Mouse (Mus musculus): ENCODE measurements around the gene Haus3. TPM values are rescaled to one million over a fixed set of nuclear protein-coding genes. Genes with fewer than 3 reads are reported as not detected.

Gene Haus3
- polyA plus RNA-seq, 1 experiment from 2014 or later = 29.8 TPM

GRCm38 (mm10) chr5:34139751-34140150 lies 29.6 kb downstream of the Haus3 start:
- 4% methylated on average over 1 of the region's 1 CpGs for WGBS
- Histone ChIP-seq H3K9ac (replicated peaks; ENCODE audit: low read depth, low read length) (no peak overlapping the region), H3K9me3 (ENCODE audit: control insufficient read depth, low read depth, low read length) (no peaks in the 10 kb centered on the region), H3K27me3 (ENCODE audit: control insufficient read depth, insufficient read depth, low read length) (no peaks in the 10 kb centered on the region), H3K4me3 (ENCODE audit: low read depth, low read length) (no peak overlapping the region), H3K4me2 (replicated peaks; ENCODE audit: low read depth, low read length) (no peak overlapping the region), H3K4me1 (ENCODE audit: control insufficient read depth, insufficient read depth, low read length) (no peaks in the 10 kb centered on the region), H3K27ac (ENCODE audit: low read length) (no peak overlapping the region), H3K36me3 (ENCODE audit: control insufficient read depth, insufficient read depth, low read length) (no peaks in the 10 kb centered on the region)
- ATAC-seq (ENCODE audit: insufficient number of reproducible peaks, insufficient read depth, low FRiP score, low read depth) = no peak

DNA sequence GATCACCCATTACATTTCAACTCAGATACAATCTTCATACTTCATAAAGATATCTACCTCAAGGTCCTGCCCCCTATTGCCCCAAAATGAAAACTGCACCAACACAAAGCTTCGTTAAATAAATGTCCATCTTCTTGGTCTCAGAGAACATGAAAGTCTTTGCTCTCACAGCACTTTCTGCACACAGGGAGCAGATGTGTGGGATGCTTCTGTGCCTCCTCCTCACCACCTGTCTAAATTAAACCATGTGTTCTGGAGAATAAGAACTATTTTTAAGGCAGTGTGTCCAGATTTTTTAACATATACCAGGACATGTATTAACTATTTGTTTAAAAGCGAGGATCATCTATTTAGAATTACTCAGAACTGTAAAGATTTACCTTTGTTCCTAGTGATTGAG lies 36.6 kb downstream of the Haus3 start:
- Histone ChIP-seq H3K36me3 (ENCODE audit: control insufficient read depth, insufficient read depth, low read length) (no peaks in the 10 kb centered on the region), H3K4me2 (replicated peaks; ENCODE audit: low read depth, low read length) (no peak overlapping the region), H3K9me3 (ENCODE audit: control insufficient read depth, low read depth, low read length) (no peaks in the 10 kb centered on the region), H3K4me1 (ENCODE audit: control insufficient read depth, insufficient read depth, low read length) (no peaks in the 10 kb centered on the region), H3K9ac (replicated peaks; ENCODE audit: low read depth, low read length) (no peak overlapping the region), H3K4me3 (ENCODE audit: low read depth, low read length) (no peak overlapping the region), H3K27ac (ENCODE audit: low read length) (no peak overlapping the region), H3K27me3 (ENCODE audit: control insufficient read depth, insufficient read depth, low read length) (no peaks in the 10 kb centered on the region)
- WGBS = 68% methylated on average over 2 of the region's 2 CpGs
- ATAC-seq (ENCODE audit: insufficient number of reproducible peaks, insufficient read depth, low FRiP score, low read depth) = no peak

- no peak for ATAC-seq (ENCODE audit: insufficient number of reproducible peaks, insufficient read depth, low FRiP score, low read depth)
- no peak overlapping the region for H3K9ac ChIP-seq (replicated peaks; ENCODE audit: low read depth, low read length)
- no peak overlapping the region for H3K4me2 ChIP-seq (replicated peaks; ENCODE audit: low read depth, low read length)
- H3K27me3 ChIP-seq (ENCODE audit: control insufficient read depth, insufficient read depth, low read length) = no peaks in the 10 kb centered on the region
- H3K27ac ChIP-seq (ENCODE audit: low read length) = no peak overlapping the region
- no peaks in the 10 kb centered on the region for H3K9me3 ChIP-seq (ENCODE audit: control insufficient read depth, low read depth, low read length)
- no peaks in the 10 kb centered on the region for H3K4me1 ChIP-seq (ENCODE audit: control insufficient read depth, insufficient read depth, low read length)
- no peak overlapping the region for H3K4me3 ChIP-seq (ENCODE audit: low read depth, low read length)
- WGBS = 10% methylated on average over 1 of the region's 1 CpGs
- H3K36me3 ChIP-seq (ENCODE audit: control insufficient read depth, insufficient read depth, low read length) = no peaks in the 10 kb centered on the region
Observed at GRCm38 (mm10) chr5:34124131-34124530, 45.2 kb downstream of the Haus3 start.

DNA sequence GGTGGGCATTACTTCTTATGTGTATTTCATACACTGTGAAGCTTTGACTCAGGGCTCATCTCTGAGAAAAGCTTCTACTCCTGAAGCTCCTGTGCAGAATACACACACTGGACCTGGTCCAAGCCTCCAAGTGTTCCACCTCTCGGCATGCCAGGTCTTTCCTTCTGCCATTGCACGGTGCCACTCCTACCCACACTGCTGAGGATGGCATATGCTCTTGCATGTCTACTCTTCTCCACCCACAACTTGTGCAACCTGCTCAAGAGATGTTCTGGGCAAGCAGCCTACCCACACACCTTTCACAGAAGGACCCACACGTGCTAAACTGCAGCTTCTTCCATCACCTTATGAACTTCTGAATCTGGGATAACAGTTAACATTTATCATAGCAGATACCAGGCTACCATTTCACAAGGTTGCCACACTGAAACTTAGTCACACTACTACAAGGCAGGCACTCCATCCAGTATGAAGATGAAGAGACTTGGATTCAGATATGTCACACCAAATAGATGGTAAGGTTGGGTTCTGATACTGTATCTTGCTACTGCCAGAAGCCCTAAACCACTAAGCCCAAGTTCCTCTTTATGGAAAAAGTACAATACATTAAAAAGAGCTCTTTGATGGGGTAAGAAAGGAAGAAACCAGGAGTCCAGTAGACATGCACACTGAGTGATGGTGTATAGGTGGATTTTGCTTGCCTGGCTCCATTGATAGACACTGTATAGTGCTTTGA lies 50.0 kb downstream of the Haus3 start:
- no peaks in the 10 kb centered on the region for H3K9me3 ChIP-seq (ENCODE audit: control insufficient read depth, low read depth, low read length)
- H3K4me1 ChIP-seq (ENCODE audit: control insufficient read depth, insufficient read depth, low read length) = no peaks in the 10 kb centered on the region
- 82% methylated on average over 3 of the region's 3 CpGs for WGBS
- H3K4me3 ChIP-seq (ENCODE audit: low read depth, low read length) = no peak overlapping the region
- no peaks in the 10 kb centered on the region for H3K36me3 ChIP-seq (ENCODE audit: control insufficient read depth, insufficient read depth, low read length)
- no peaks in the 10 kb centered on the region for H3K27me3 ChIP-seq (ENCODE audit: control insufficient read depth, insufficient read depth, low read length)
- no peak overlapping the region for H3K27ac ChIP-seq (ENCODE audit: low read length)
- ATAC-seq (ENCODE audit: insufficient number of reproducible peaks, insufficient read depth, low FRiP score, low read depth) = no peak
- no peak overlapping the region for H3K9ac ChIP-seq (replicated peaks; ENCODE audit: low read depth, low read length)
- H3K4me2 ChIP-seq (replicated peaks; ENCODE audit: low read depth, low read length) = no peak overlapping the region

GRCm38 (mm10) chr5:34105681-34106080 lies 63.6 kb downstream of the Haus3 start:
- no peaks in the 10 kb centered on the region for H3K27me3 ChIP-seq (ENCODE audit: control insufficient read depth, insufficient read depth, low read length)
- no peak overlapping the region for H3K9ac ChIP-seq (replicated peaks; ENCODE audit: low read depth, low read length)
- no peaks in the 10 kb centered on the region for H3K36me3 ChIP-seq (ENCODE audit: control insufficient read depth, insufficient read depth, low read length)
- no peaks in the 10 kb centered on the region for H3K9me3 ChIP-seq (ENCODE audit: control insufficient read depth, low read depth, low read length)
- WGBS = 74% methylated on average over 1 of the region's 1 CpGs
- no peaks in the 10 kb centered on the region for H3K4me1 ChIP-seq (ENCODE audit: control insufficient read depth, insufficient read depth, low read length)
- no peak overlapping the region for H3K27ac ChIP-seq (ENCODE audit: low read length)
- no peak overlapping the region for H3K4me2 ChIP-seq (replicated peaks; ENCODE audit: low read depth, low read length)
- no peak overlapping the region for H3K4me3 ChIP-seq (ENCODE audit: low read depth, low read length)
- no peak for ATAC-seq (ENCODE audit: insufficient number of reproducible peaks, insufficient read depth, low FRiP score, low read depth)

Other genes with a start within 250 kb of the Haus3 start
- gene Nelfa, start 233.1 kb downstream of the Haus3 start, polyA plus RNA-seq (2014; fragmentation: Nextera tagmentation; extraction: Ambion mirVana) = 46.7 and 51.6 TPM in 2 replicates
- 71.7 and 89.8 TPM in 2 replicates for gene Gm1673, start 186.1 kb downstream of the Haus3 start, polyA plus RNA-seq (2014; fragmentation: Nextera tagmentation; extraction: Ambion mirVana)
- 0.24 and 0.29 TPM in 2 replicates for gene Nat8l, start 173.5 kb downstream of the Haus3 start, polyA plus RNA-seq (2014; fragmentation: Nextera tagmentation; extraction: Ambion mirVana)
- 0.87 and 1.1 TPM in 2 replicates for gene Poln, start 79 bp downstream of the Haus3 start, polyA plus RNA-seq (2014; fragmentation: Nextera tagmentation; extraction: Ambion mirVana)
- 51.4 and 58.6 TPM in 2 replicates for gene Mxd4, start 18.2 kb upstream of the Haus3 start, polyA plus RNA-seq (2014; fragmentation: Nextera tagmentation; extraction: Ambion mirVana)
- gene Zfyve28, start 118.9 kb upstream of the Haus3 start, polyA plus RNA-seq (2014; fragmentation: Nextera tagmentation; extraction: Ambion mirVana) = 0.62 and 0.73 TPM in 2 replicates
- gene Cfap99, start 119.1 kb upstream of the Haus3 start, polyA plus RNA-seq (2014; fragmentation: Nextera tagmentation; extraction: Ambion mirVana) = not detected in 2 replicates
- 183 and 188 TPM in 2 replicates for gene Rnf4, start 166.8 kb upstream of the Haus3 start, polyA plus RNA-seq (2014; fragmentation: Nextera tagmentation; extraction: Ambion mirVana)
- gene Fam193a, start 200.4 kb upstream of the Haus3 start, polyA plus RNA-seq (2014; fragmentation: Nextera tagmentation; extraction: Ambion mirVana) = 17.9 and 25.3 TPM in 2 replicates